Mouse (Mus musculus): Measurements from ENCODE around the gene Trim29.

The Trim29 gene

GRCm38 (mm10) chr9:43384400-43384799 is 73.8 kb downstream of the Trim29 start:
- DNase-seq (ENCODE audit: low read depth, low spot score) = no peak
